Mouse (Mus musculus) cerebellum, adult 11-12 months (tissue): ENCODE data around the gene F930015N05Rik.

Experiments used
- DNase-seq: peaks from one replicate; pipeline ENCODE4 v3.0.0; 2022

The F930015N05Rik gene

DNA sequence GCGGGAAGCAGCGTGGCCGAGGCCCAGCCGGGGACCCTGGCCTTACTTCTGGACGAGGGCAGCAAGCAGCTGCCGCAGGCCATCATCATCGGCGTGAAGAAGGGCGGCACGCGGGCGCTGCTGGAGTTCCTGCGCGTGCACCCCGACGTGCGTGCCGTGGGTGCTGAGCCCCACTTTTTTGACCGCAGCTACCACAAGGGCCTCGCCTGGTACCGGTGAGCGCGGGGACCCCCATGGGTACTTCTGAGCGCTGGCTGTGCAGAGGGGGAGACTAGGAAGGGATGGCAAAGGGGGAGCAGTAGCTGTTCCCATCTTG lies at the start of gene F930015N05Rik:
TSS of gene F930015N05Rik (minus strand) at position 242 of the 316 bp plus-strand sequence.
- DNase-seq = no peak

DNA sequence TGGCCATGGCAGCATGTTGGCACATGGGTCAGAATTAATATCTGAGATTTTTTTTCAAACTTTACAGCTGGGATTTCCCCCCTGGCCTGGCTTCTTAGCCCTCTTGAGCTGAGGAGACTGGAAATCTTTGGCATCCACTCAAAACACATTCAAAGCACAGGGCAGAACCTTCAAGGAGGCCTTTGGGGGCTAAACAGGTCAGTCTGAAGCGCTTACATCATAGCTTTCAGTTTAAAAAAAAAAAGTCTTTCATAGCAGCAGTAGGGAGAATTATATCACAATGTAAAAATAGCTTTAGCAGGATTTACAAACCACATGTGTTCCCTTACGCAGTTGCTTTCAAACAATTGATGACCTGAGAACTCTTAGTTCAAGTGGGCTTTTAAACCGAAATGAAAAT lies 45.0 kb upstream of the F930015N05Rik start:
- no peak for DNase-seq

DNA sequence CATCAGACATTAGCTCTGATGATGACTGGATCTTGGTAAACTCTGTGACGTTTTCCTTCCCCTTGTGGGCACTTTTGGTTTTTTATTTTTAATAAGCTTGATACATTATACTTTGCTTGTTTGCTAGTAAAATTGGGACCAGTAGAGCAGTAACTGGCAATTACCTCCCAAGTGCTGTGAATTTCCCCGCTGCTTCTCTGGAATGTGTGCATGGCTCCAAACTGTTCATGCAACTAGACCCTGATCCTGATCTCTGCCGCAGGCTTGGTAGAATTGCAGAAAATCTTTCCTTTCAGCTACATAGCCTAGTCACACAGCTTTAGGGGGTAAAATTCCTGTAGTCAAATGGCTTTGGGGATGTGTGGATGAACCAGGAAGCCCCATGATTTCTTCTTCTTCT lies 37.2 kb upstream of the F930015N05Rik start:
- no peak for DNase-seq

DNA sequence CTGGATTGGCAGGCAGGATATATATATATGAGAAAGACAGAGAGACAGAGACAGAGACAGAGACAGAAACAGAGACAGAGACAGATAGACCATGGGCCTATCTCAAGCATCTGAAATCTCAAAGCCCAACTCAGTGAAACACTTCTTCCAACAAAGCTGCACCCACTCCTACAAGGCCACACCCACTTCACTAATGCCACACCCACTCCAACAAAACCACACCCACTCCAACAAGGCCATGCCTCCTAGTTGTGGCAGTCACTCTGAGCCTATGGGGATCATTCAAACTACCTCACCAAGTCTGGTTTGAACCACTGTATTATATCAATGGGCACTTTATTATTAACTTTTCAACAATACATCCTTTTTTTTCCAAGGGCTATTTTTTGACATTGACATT lies 34.2 kb upstream of the F930015N05Rik start:
- DNase-seq = no peak

DNA sequence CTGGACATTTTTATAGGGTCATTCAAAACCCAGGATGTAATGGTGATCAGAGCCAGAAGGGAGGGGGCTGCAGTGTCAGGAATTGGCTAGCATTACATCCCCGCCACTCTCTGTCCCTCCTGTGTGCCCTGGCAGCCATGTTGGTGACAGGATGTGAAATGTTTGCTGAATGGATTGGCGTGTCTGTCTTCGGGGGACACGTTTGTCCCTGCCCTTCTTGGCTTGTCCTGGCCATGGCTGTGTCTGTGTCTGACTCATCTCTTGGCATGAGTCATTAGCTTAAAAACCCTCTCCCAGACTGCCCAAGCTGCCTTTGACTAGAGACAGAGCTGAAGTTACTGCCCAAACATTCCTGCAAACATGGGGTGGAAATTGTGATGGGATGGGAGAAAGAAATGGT lies 32.3 kb upstream of the F930015N05Rik start:
- DNase-seq = no peak

DNA sequence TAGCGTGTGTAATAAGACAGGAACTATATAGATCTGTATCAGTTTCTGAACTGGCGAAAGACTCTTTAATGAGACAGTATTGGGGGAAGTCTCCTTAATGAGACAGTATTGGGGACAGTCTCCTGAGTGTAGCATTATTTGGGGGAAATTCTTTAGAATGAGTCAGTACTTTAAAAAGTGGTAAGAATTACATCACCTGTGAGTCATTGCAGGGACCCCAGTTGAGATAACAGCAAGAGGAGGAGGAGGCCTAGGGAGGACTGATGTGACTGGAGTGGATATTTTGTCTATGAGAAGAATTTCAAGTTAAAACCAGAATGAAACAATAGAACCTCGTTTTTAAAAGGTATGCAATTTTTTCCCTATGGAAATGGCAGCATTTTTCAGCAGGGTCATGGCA lies 25.3 kb upstream of the F930015N05Rik start:
- no peak for DNase-seq

DNA sequence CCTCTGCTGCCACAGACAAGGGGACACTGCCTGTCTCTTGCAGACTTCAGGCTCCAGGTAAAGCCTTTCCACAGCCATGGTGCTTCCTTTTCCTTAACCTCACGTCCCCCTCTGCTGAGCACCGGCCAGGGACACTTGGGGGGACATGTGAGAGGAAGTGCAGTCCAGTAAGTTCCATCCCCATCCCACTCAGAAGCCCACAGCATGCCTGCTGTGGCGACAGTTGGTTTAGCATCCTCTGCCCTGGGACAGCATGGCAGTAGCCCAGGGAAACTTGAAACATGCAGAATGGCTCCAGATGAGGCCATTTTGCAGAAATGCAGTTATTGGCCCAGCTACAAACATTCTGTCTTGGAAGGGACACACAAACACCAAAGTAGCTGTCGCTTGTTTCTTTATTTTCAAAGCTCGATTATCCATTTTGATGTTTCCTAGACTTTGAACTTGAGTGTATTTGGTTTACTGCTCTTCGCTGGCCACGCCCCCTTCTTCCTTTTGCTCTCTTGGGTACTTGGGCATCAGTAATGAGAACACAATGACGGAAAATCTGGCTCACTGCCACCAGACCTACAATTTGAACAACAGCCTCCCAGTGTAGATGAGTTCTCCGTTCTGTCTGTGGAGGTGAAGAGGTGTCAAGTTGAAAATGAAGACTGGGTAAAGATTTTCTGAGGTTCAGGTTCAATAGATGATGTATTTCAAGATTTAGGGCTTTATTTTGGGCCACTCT lies 12.3 kb upstream of the F930015N05Rik start:
- no peak for DNase-seq

DNA sequence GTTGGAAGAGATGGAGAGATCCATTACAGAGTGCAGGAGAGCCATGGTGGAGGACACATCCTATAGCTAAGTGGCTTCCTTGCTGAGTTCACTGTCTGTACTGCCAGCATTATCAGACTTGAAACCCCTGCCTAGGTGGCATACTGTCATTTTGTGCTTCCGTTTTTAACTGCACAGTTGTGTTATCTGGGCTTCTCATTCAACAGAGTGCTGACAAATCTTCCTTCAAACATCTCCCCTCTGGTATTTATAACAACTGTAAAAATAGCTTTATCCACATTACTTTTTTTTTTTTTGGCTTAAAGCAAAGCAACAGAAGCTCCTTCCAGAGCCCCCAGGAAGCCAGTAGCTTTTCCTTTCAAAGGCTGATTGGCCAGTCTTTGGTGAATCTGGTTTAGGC lies 8.8 kb upstream of the F930015N05Rik start:
- DNase-seq = no peak

DNA sequence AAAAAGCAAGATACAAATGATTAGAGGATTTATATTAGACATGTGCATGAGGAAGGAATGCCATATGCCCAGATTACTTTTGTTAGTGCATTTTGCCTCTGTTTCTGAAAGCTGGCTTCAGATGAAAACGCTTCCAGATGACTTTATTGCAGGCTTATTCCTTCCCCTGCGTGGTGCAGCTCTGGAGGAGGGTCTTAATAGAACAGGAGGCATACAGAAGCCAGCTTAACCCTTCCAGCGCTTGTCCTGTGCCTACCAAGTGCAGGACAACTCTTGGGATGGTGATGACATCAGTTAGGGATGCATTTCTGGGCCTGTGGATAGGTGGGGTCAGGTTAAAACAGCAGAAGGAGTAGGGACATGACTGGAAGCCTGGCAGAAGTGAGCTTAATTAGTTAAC lies 6.2 kb upstream of the F930015N05Rik start:
- no peak for DNase-seq

DNA sequence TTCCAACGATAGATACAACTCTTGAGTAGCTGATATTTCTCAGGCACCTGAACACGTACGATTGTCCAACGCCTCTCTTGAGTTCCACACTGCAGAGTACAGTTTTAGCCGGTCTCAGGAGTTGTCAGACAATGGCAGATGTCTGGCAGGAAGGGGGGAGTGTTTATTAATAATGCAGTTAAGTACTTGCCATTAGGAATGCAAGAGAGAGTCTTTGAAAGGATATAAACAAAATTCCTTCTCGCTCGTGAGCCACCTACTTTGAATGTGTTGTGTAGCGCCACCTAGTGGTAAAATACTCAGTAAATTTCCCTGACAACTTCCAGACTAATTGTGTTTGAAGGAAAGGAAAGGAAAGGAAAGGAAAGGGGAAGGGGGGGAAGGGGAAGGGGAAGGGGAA lies 5.7 kb upstream of the F930015N05Rik start:
- no peak for DNase-seq

DNA sequence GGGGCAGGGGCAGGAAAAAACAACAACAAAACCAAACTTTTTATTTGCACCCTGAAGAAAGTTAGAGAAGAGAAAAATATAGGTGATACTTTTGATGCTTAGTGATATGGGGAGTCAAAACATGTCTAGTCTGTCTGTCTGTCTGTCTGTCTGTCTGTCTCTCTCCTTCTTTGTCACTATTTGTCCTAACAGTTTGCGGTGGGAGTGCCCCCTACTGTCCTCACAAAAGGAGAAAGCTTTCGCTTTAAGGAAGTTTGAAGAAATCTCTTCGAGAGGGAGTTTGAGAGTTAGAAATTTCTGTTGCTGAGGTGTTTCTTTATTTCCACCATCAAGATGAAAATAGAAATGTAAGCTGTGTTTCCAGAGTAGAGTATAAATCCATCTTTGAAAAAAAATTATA lies 2.5 kb upstream of the F930015N05Rik start:
- DNase-seq = no peak

DNA sequence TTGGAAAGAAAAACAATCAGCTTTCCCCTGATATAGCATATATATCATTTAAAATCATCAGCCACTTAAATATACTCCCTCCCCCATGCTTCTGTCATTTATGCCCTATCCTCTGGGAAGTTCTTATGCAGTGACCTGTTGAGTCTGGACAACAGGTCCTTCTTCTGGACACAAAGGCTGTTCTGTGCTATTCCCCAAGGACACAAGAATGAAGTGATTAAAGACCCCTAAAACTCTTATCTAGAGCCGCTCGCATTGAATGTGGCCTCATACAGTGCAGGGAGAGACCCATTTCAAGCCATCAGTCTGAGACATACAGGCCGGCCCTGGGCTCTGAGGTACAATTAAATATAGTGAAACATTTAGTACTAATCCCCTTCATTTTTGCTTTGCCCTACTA lies 1.3 kb upstream of the F930015N05Rik start:
- DNase-seq = no peak

DNA sequence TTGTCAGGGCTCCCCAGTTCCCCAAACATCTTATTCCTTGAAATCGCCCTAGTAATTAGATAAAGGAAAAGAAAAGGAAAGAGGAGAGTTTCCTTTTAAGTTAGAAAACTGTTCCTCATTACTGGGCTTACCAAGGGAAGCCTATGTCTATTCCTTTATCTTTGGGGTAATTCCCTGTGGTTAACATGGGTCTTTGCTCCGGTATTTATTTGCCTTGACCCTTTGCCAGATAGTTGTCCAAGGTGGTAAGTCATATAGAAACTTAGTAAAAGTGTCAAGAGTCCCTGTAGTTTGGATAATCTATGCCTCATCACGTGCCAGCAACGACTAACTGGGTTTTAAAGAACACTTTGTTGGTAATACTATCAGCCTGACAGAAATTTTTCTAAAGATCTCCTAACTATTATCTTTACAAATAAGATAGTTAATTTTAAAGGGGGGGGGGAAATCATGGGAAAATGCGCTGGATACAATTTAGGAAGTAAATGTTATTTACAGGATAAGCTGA lies 392 bp upstream of the F930015N05Rik start:
- no peak for DNase-seq

DNA sequence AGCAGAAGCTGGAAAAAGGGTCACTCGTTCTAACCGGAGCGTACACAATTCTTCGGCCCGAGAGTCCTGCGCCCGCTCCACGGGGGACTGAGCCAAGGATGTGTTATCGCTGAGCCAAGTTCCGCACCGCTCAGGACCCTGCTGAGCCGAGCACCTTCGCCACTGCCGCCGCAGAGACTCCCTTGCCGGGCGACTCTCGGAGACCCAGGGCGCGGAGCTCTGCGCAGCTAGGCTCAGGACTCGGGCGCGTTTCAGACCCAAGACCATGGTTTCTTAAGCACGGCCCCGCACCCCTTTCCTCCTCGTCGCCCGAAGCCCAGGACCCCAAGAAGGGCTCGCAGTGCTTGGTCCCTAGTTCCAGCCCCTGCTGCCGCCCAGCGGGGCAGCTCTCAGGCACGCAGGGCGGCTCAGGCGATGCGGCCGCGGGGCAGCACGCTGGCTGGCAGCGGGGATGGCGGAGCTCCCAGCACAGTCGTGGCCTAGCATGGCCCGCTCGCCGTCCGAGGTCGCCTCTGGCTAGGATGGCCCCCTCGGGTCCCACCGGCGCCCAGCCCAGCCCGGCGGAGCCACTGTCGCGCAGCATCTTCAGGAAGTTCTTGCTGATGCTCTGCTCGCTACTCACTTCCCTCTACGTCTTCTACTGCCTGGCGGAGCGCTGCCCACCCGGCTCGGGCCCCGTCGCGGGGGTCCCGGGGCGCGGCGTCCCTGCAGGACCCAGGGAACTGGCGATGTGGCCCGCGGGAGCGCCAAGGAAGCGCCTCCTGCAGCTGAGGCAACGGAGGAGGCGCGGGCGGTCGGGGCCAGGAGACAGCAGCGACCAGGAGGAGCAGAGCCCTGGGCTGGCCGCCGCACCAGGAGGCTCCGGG lies 674 bp downstream of the F930015N05Rik start:
- DNase-seq = no peak

DNA sequence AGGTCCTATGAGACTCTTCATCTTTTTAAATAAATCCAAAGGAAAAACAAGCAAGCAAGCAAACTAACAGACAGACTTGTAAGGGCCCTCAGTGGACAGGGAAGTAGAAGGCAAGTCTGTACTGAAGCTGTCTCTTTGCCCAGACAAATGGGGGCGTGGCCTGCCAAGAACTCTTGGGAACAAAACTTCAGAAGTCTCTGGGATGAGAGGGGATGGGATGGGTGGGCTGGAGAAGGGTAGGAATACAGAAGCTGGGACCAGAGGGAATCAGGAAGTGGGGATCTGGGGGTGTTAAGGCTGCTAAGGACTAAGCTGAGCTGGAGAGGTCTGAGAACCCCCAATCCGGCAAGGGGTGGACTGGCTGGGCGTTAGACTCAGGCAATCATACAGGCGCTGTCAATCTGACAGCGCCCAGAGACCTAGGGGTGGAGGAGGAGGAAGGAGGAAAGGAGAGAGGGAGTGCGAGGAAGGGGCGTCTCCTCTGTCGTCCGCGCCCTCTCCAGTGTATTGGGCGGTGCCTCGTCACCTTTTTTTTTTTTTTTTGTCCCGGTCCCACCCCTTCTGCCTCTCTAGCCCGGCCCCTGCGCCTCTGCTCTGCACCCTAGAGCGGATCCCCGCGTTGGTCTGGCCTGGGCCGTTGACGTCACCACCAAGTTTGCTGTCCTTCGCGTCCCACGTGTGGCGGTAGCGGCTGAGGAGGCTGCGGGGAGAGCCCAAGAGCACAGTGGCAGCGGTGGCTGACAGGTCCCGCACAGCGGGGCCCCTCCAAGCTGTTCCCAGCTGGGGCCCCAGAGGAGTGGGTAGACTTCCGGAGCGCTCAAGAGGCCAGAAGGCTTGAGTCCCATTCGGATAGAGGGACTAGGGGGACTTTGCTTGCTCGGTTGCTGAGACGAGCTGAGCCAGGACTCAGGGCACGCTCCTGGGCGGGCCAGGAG lies 1.6 kb downstream of the F930015N05Rik start, which contains the start of gene Hs3st3a1:
TSS of gene Hs3st3a1 (plus strand) at position 722 of the 935 bp plus-strand sequence.
- no peak for DNase-seq

DNA sequence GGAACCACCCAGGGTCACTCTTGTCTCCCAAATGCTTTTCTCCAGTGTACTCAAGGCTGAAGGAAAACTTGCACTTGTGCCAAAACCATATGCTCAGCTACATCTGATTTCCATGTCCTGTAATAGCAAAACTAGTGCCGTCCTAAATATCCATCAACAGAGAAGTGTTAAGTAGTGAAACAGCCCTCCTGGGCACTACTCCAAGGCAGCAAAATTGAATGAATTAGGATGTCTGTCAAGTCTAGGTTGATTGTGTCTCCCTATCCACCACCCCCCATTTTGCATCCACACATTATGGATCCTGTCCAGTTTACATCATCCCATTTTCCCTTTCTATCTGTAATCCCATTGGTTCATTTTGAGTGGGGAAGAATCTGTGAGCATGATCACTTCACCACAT lies 17.5 kb downstream of the F930015N05Rik start:
- DNase-seq = no peak

DNA sequence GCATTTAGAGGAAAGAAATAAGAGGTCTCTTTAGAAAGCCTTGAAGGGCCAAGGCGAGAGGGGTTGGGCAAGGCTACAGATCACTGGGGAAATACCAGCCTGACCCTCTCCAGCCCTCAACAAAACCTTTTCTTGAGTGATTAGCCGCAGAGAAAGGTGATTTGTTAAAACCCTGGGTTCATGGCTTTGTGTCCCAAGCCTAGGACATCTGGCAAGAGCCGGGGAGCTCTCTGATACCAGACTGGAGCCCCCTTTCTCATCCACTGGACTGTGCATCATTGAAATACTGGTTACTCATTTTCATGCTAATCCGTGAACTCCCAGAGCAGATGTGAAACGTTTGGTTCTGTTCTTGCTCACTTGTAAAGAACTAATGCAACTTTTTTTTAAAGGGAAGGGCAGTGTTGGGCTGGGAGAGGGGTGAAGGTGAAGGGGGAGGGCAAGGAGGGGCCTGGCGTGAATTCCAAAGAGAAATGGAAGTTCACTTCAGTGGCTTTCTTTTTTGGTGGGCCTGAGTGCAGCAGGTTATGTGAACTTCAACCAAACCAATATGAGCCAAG lies 35.8 kb downstream of the F930015N05Rik start:
- DNase-seq = no peak

DNA sequence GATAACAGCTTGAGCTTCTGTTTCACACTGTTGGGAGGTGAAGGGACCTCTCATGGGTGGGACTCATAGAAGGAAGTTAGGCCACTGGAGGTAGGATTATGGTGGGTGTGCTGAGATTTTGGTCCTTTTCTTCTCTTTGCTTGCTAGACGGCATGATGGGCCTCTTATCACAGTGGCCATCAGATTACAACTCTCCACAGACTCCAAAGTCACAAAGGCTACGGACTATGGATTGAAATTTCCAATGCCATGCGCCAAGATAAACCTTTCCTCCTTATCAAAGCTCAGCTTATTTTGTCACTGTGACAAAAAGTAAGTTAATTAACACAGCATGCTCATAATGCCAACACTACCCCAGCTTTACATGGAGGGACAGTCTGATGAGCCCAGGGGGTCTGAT lies 38.8 kb downstream of the F930015N05Rik start:
- no peak for DNase-seq

DNA sequence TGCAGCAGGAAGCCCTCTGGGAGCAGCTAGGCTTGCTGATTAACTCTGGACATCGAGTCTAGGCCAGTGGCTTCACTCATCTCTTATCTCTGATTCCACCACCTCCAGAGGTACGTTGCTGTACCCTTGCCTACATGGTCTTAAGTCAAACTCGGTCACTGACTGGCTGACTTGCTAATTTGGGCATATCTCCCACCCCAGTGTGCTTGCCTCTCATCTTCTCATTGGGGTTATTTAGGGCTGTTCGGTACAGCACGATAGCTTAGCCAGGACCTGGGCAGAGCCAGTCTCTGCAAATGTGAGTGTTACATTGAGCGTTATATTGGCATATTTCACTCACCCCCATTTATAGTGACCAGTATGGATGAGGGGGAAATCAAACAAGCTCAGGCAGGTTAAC lies 39.5 kb downstream of the F930015N05Rik start:
- DNase-seq = no peak

DNA sequence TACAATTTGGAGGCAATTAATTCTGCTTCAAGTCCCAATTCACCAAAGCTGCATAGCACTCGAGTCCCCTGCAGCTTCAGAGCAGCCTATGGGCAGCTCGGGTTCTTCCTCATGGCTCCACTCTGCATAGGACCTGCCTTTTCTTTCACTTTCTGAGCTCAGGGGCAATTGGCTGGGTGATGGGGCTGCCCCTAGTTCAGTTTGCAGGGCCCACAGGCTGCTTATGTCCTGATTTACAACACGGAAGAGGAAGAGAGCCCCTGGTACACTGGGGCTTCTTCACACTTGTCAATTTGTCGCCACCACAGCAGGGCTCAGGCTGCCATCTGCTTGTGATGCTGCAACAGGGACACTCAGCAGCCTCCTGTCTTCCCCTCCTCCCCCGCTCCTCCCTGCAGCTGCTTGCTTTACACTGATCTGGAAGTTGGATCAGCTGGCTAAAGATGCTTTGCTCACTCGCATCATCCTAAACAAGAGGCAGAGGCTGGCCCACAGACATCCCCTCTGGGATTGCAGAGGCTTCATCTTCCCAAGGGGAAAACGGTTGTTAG lies 40.0 kb downstream of the F930015N05Rik start:
- DNase-seq = no peak

DNA sequence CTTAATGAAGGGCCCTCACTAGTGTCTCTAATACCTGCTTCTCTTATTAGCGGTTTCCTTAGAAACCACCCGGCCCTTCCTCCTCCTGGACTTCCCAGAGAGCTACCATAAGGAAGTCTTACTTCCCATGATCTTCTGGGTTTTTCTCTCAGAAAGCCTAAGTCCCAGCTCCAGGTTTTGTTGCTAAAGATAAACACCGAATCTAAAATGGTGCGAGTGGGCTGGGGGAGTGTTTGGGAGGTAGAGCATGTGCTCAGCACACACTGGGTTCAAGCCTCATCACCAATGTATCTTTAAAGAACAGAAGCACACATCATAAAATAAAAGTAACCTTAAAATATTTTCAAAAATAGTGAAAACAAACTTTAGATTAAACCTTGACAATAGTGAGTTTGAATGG lies 50.1 kb downstream of the F930015N05Rik start:
- DNase-seq = no peak
